Mouse (Mus musculus) CD4-positive, CD25-positive, alpha-beta regulatory T cell (primary cell): ENCODE results near the gene Casp14. TPM values are rescaled to one million over a fixed set of nuclear protein-coding genes. Genes with fewer than 3 reads are reported as not detected.

ENCODE experiments used
- polyA plus RNA-seq: library from polyadenylated mRNA; unstranded; fragments of 100-300 nt; shearing (Covaris generic); gene quantifications from one replicate; pipeline ENCODE4 v1.2.1, GENCODE M21; 2017

Casp14 gene
- polyA plus RNA-seq = not detected

GRCm38 (mm10) chr10:78718056-78718455 lies at the start of gene Casp14:
Casp14 (minus strand) TSS chr10:78718294.

GRCm38 (mm10) chr10:78752452-78753191 lies 34.5 kb upstream of the Casp14 start, which contains the start of gene Ccdc105:
Ccdc105 (minus strand) TSS chr10:78753065.

Other genes with a start within 250 kb of the Casp14 start
- gene Olfr1358, start 200.9 kb downstream of the Casp14 start, polyA plus RNA-seq = not detected
- 107 TPM for gene Ilvbl, start 143.9 kb downstream of the Casp14 start, polyA plus RNA-seq
- gene Syde1, start 126.3 kb downstream of the Casp14 start, polyA plus RNA-seq = 1.9 TPM
- gene Olfr1357, start 100.2 kb downstream of the Casp14 start, polyA plus RNA-seq = not detected
- gene Ccdc105, start 34.8 kb upstream of the Casp14 start, polyA plus RNA-seq = not detected
- gene Slc1a6, start 62.2 kb upstream of the Casp14 start, polyA plus RNA-seq = not detected
- gene Olfr1356, start 133.9 kb upstream of the Casp14 start, polyA plus RNA-seq = not detected
- not detected for gene Olfr1355, start 157.2 kb upstream of the Casp14 start, polyA plus RNA-seq
- gene Olfr1354, start 194.9 kb upstream of the Casp14 start, polyA plus RNA-seq = not detected
- not detected for gene Olfr8, start 232.3 kb upstream of the Casp14 start, polyA plus RNA-seq
- gene Olfr1353, start 245.0 kb upstream of the Casp14 start, polyA plus RNA-seq = not detected